Mouse (Mus musculus) heart, embryonic 11.5 days (tissue): ENCODE measurements at regions not wholly inside any gene's neighbourhood (a gene's known extent, or its start where the extent isn't known, plus 50 kb on each side); places are given as distances from the start of the nearest gene placed in this dataset.

Experiments
- ATAC-seq: fragments of 200-750 bp; cut with Nextera tagmentation; replicated peaks from 2 replicates; pipeline ENCODE4 v1.8.0; 2017; ENCODE audit warnings: moderate library complexity; ENCODE audit not compliant: insufficient number of reproducible peaks, low FRiP score, low TSS enrichment
- H3K27ac ChIP-seq: fragments of 300-500 bp; sonication (generic); 2 replicates; pipeline ENCODE4 v1.5.1; 2014; ENCODE audit warnings: mild to moderate bottlenecking, low read depth, low read length
- H3K27me3 ChIP-seq: fragments of 300-500 bp; sonication (generic); 2 replicates; pipeline ENCODE4 v1.6.1; 2014; ENCODE audit warnings: mild to moderate bottlenecking, low read length, mixed read lengths; ENCODE audit not compliant: control insufficient read depth, insufficient read depth
- H3K36me3 ChIP-seq: fragments of 300-500 bp; sonication (generic); 2 replicates; pipeline ENCODE4 v1.6.1; 2014; ENCODE audit warnings: mild to moderate bottlenecking, low read length, moderate library complexity, mixed read lengths; ENCODE audit not compliant: control insufficient read depth, insufficient read depth
- H3K4me1 ChIP-seq: fragments of 300-500 bp; sonication (generic); 2 replicates; pipeline ENCODE4 v1.6.1; 2014; ENCODE audit warnings: low read length; ENCODE audit not compliant: control insufficient read depth, insufficient read depth
- H3K4me2 ChIP-seq: fragments of 300-500 bp; sonication (generic); 2 replicates; pipeline ENCODE4 v1.6.1; 2014; ENCODE audit warnings: mild to moderate bottlenecking, moderate library complexity
- H3K4me3 ChIP-seq: fragments of 300-500 bp; sonication (generic); 2 replicates; pipeline ENCODE4 v1.5.1; 2014; ENCODE audit warnings: low read depth, low read length
- H3K9ac ChIP-seq: fragments of 300-500 bp; sonication (generic); 2 replicates; pipeline ENCODE4 v1.6.1; 2014; ENCODE audit warnings: mild to moderate bottlenecking, low read depth, low read length, moderate library complexity
- H3K9me3 ChIP-seq: fragments of 300-500 bp; sonication (generic); replicated peaks from 2 replicates; pipeline ENCODE4 v1.6.1; 2016; ENCODE audit warnings: low read length; ENCODE audit not compliant: control insufficient read depth
- WGBS: fragments of 180-500 bp; shearing (Covaris S2); extraction: QIAGEN DNeasy Blood & Tissue Kit; methylation state at CpG from one replicate; pipeline ENCODE4 v1.1.7; 2014; ENCODE audit not compliant: insufficient replicate concordance; 5-methylcytosine and 5-hydroxymethylcytosine counted together

DNA sequence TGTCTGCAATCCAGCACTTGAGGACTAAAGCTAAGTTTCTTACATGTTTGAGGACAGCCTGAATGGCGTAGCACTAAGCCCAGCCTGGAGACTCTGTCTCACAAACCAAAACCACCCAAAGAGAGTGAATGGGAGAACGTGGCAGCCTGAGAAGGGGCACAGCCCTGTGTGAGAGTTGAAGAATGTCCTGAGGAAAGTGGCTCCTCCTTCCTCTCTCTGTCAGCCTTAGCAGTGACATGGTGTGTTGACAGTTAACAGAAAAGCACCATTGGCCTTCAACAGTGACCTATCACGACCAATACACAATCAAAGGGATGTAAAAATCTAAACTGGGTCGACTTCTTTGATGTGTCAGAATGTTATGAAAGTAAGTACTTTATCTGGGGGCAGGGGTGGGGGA lies 201.9 kb downstream of the Tpbg start:
- peaks cover 5% of the 10 kb centered on the region for H3K4me1 ChIP-seq
- no peak overlapping the region for H3K9ac ChIP-seq
- H3K4me3 ChIP-seq = no peak overlapping the region
- H3K27me3 ChIP-seq = no peaks in the 10 kb centered on the region
- ATAC-seq = peak; percentile 55; the same call in 1 of the 2 replicates
- 14% methylated on average over 4 of the region's 4 CpGs for WGBS
- H3K9me3 ChIP-seq = no peaks in the 10 kb centered on the region
- no peak overlapping the region for H3K27ac ChIP-seq
- H3K4me2 ChIP-seq = no peak overlapping the region
- H3K36me3 ChIP-seq = no peaks in the 10 kb centered on the region

DNA sequence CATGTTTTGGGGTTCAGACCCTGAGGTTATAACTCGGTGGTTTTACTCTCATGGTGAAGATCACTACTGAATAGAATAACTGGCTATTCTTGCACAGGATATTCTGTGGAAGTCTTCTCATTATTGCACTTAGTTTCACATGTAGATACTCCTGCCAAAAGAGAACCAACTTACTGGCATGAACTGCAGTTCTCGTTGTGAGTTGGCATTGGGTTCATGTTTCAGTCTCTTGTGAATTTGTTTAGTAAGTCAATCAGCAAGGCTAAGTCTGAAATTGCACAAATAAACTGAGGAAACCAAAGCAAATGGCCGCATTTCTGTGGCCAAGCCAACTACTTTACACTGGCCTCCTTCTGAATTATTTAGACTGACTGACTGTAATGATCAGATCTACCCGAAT lies 215.9 kb downstream of the Tpbg start:
- Histone ChIP-seq H3K27ac (no peak overlapping the region), H3K4me3 (no peak overlapping the region), H3K27me3 (no peaks in the 10 kb centered on the region), H3K36me3 (no peaks in the 10 kb centered on the region), H3K9me3 (no peaks in the 10 kb centered on the region), H3K4me2 (no peak overlapping the region), H3K4me1 (no peaks in the 10 kb centered on the region), H3K9ac (no peak overlapping the region)
- no peak for ATAC-seq
- WGBS = 80% methylated on average over 4 of the region's 4 CpGs

DNA sequence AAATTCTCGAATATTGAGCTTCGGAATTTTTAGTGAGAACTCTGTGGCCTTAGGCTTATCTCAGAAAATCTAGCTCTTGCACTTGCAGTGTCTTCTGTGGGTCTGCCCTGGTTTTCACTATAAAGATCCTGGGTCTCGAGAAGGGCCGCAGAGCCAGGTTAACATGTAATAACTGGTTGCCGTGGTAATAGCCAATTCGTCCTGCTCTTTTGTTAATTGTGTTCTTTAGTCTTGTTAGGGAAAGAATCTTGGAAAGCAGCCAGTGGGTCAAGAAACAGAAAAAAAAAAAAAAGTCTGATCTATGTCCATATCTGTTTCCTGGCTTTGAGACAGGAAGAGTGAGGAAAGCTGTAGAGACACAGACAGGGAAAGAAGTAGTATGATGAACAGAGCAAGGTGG lies 217.9 kb downstream of the Tpbg start:
- Histone ChIP-seq H3K4me3 (no peak overlapping the region), H3K27ac (no peak overlapping the region), H3K9ac (no peak overlapping the region), H3K36me3 (no peaks in the 10 kb centered on the region), H3K4me1 (no peaks in the 10 kb centered on the region), H3K27me3 (no peaks in the 10 kb centered on the region), H3K4me2 (no peak overlapping the region), H3K9me3 (no peaks in the 10 kb centered on the region)
- no peak for ATAC-seq
- WGBS = 55% methylated on average over 6 of the region's 6 CpGs

DNA sequence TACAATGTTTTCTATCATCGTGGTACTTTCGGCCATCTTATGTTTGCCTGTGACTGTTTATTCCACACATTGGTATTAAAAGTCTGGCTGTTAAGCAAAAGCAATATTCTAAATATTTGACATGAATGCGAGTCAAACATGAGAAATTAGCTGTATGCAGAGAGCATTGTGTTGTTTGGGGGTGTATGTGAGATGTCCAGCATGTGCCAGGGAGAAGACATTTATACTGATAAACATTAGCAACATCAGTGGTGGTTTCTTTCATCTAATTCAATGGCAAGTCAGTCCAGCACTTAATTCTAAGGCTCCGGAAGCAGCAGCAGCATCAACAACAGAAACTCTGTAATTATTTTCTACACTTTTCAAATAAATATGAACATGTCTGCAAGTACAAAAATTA lies 219.1 kb downstream of the Tpbg start:
- WGBS = 83% methylated on average over 4 of the region's 4 CpGs
- H3K9me3 ChIP-seq = no peaks in the 10 kb centered on the region

DNA sequence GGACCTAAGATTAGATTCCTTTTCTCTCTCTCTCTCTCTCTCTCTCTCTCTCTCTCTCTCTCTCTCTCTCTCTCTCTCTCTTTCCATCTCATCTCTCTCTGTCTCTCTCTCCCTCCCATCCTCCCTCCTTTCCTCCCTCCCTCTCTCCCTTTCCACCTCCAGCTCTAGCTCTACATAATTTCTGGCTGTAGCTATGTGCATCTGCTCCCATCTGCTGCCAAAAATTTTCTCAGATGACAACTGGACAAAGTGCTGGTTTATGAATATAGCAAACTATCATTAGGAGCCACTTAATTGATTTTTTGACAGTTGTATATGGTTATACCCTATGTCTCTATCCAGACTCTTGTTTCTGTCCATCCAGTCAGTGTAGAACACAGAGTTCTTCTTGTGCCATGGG lies 237.1 kb downstream of the Tpbg start:
- Histone ChIP-seq H3K4me2 (no peak overlapping the region), H3K9ac (no peak overlapping the region), H3K36me3 (no peaks in the 10 kb centered on the region), H3K4me3 (no peak overlapping the region), H3K27ac (no peak overlapping the region), H3K9me3 (no peaks in the 10 kb centered on the region), H3K27me3 (no peaks in the 10 kb centered on the region), H3K4me1 (no peaks in the 10 kb centered on the region)
- ATAC-seq = no peak

More for the DNA sequence above, 219.1 kb downstream of the Tpbg start:
- Histone ChIP-seq H3K9ac (no peak overlapping the region), H3K4me3 (no peak overlapping the region), H3K27me3 (no peaks in the 10 kb centered on the region), H3K36me3 (no peaks in the 10 kb centered on the region), H3K4me2 (no peak overlapping the region), H3K4me1 (no peaks in the 10 kb centered on the region), H3K27ac (no peak overlapping the region)
- ATAC-seq = no peak

DNA sequence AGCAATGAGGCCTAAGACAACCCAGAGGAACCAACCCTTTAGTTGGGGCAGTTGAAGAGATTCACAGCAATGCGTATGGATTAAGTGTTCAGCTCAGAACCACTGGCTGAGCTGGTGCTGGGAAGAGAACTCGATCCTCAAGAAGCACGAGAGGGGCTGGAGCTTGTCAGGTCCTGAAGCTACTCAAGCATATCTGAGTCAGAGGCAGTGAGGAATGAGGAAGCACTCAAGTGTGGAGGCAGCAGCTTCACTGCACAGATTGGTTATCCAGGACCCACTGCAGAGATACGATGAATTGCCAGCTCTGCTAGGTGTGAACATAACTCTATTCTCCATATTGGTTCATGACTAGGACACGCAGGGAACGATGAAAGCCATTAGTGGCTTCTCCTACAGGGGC lies 239.7 kb downstream of the Tpbg start:
- WGBS = 54% methylated on average over 6 of the region's 6 CpGs
- H3K9me3 ChIP-seq = no peaks in the 10 kb centered on the region
- no peak overlapping the region for H3K9ac ChIP-seq
- H3K27ac ChIP-seq = no peak overlapping the region
- H3K36me3 ChIP-seq = no peaks in the 10 kb centered on the region
- H3K4me3 ChIP-seq = no peak overlapping the region
- H3K4me2 ChIP-seq = no peak overlapping the region
- no peaks in the 10 kb centered on the region for H3K4me1 ChIP-seq
- no peak for ATAC-seq
- H3K27me3 ChIP-seq = no peaks in the 10 kb centered on the region

DNA sequence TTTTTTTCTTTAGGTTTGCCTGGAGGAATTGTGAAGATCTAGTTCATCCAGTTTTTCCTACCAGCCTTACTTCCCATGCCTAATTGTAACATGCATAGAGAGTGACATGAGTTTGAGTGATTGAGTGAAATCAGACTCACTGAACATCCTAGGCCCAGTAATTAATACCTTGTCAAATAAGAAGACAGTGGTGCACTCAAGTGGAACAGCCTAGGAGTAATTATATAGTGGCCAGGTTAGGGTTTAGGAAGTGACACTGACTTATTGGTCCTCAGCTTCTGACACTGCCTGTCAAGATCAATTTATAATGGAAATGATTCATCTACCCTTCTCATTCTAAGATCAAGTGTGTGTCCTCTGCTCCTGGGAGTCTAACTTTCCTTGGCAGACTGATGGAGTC lies 250.8 kb downstream of the Tpbg start:
- H3K27me3 ChIP-seq = no peaks in the 10 kb centered on the region
- no peaks in the 10 kb centered on the region for H3K36me3 ChIP-seq
- H3K4me1 ChIP-seq = no peaks in the 10 kb centered on the region
- H3K4me2 ChIP-seq = no peak overlapping the region
- no peak overlapping the region for H3K9ac ChIP-seq
- no peaks in the 10 kb centered on the region for H3K9me3 ChIP-seq
- no peak for ATAC-seq
- no peak overlapping the region for H3K27ac ChIP-seq
- H3K4me3 ChIP-seq = no peak overlapping the region

DNA sequence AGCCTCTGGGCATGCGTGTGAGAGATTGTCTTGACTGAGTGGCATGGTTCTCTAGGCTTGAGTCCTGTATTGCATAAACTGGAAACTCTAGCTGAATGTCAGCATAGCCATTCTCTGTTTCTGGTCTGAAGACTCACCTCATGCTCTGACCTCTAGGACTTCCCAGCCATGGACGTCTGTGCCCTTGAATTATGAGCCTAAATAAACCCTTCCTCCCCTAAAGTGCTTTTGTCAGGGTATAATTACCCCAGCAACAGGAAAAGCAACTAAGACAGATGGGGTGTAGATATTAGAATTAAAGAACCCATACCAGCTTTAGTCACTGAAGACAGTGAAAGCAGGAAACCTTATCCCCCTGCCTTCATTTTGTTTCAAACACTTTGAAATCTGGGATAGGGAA lies 253.3 kb downstream of the Tpbg start:
- Histone ChIP-seq H3K9ac (no peak overlapping the region), H3K9me3 (no peaks in the 10 kb centered on the region), H3K4me1 (no peaks in the 10 kb centered on the region), H3K4me3 (no peak overlapping the region), H3K36me3 (no peaks in the 10 kb centered on the region), H3K27ac (no peak overlapping the region), H3K4me2 (no peak overlapping the region), H3K27me3 (no peaks in the 10 kb centered on the region)
- no peak for ATAC-seq
- WGBS = 68% methylated on average over 2 of the region's 2 CpGs

DNA sequence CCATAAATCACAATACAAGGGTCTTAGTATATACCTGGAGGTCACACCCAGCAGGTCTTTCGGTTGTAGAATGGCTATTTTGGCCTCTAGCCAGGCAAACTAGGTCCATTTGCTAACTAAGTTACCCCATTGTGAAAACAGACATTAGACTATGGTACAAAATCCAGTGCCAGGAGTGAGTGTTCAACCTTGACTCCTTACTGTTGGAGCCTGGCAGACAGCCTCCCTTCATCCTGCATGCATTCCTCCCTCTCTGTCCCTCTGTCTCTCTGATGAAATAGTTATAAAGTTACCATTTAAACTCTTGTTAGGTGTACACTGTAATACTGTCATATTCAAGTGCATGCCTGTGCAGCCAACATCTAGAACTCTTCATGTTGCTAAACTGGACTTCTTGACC lies 254.1 kb downstream of the Tpbg start:
- Histone ChIP-seq H3K27me3 (no peaks in the 10 kb centered on the region), H3K9me3 (no peaks in the 10 kb centered on the region), H3K4me3 (no peak overlapping the region), H3K27ac (no peak overlapping the region), H3K4me1 (no peaks in the 10 kb centered on the region), H3K4me2 (no peak overlapping the region), H3K36me3 (no peaks in the 10 kb centered on the region), H3K9ac (no peak overlapping the region)
- WGBS = 71% methylated on average over 1 of the region's 1 CpGs
- no peak for ATAC-seq
